Mouse (Mus musculus) bone marrow macrophage, adult 2 months (primary cell): ENCODE data around the gene Wdfy2. TPM values are rescaled to one million over a fixed set of nuclear protein-coding genes. Genes with fewer than 3 reads are reported as not detected.

ENCODE experiments used
- H3K27ac ChIP-seq: 2 replicates; pipeline ENCODE4 v1.5.1; 2012; ENCODE audit warnings: low read depth, low read length; ENCODE audit not compliant: insufficient read depth
- H3K4me1 ChIP-seq: 2 replicates; pipeline ENCODE4 v1.6.1; 2012; ENCODE audit warnings: low read length; ENCODE audit not compliant: control insufficient read depth, insufficient read depth
- H3K4me3 ChIP-seq: 2 replicates; pipeline ENCODE4 v1.5.1; 2012; ENCODE audit warnings: mild to moderate bottlenecking, low read length, moderate library complexity; ENCODE audit not compliant: insufficient read depth
- CTCF ChIP-seq: IDR thresholded peaks from 2 replicates; pipeline ENCODE4 v1.5.1; 2012; ENCODE audit warnings: low read depth, mild to moderate bottlenecking, low read length, moderate library complexity
- POLR2A ChIP-seq: IDR thresholded peaks from 2 replicates; pipeline ENCODE4 v1.6.1; 2012; ENCODE audit warnings: mild to moderate bottlenecking, low read depth, low read length, borderline replicate concordance
- polyA plus RNA-seq: library from polyadenylated mRNA; stranded (reverse); fragments of >200 nt; gene quantifications from 2 replicates; pipeline ENCODE4 v1.2.4, GENCODE M21; 2012; ENCODE audit not compliant: missing spikeins, insufficient read depth, insufficient read length

Gene Wdfy2
- polyA plus RNA-seq, 1 experiment, result 83.5 TPM

GRCm38 (mm10) chr14:62997777-62998176 lies 160.3 kb downstream of the Wdfy2 start, which contains the start of gene Defb47:
Gene Defb47, plus strand, starts transcription at chr14:62998077.
- H3K27ac ChIP-seq, result no peak within 1 kb of the TSS
- no peaks in the 10 kb centered on the region for H3K4me1 ChIP-seq
- H3K4me3 ChIP-seq, result no peak within 1 kb of the TSS
- TF ChIP-seq POLR2A, result no peak
- no peak for TF ChIP-seq CTCF

- TF ChIP-seq POLR2A (no peak), CTCF (no peak)
- no peak overlapping the region for H3K4me3 ChIP-seq
- H3K27ac ChIP-seq, result no peak overlapping the region
- no peaks in the 10 kb centered on the region for H3K4me1 ChIP-seq
These were observed 161.5 kb downstream of the Wdfy2 start for GRCm38 (mm10) chr14:62998977-62999376.

- no peak for TF ChIP-seq CTCF
- TF ChIP-seq POLR2A, result no peak
These were observed 165.1 kb downstream of the Wdfy2 start for GRCm38 (mm10) chr14:63002588-63002987.

More at GRCm38 (mm10) chr14:63002588-63002987, 165.1 kb downstream of the Wdfy2 start:
- H3K4me1 ChIP-seq, result no peaks in the 10 kb centered on the region
- H3K27ac ChIP-seq, result no peak overlapping the region
- no peak overlapping the region for H3K4me3 ChIP-seq

Other genes starting within 250 kb of the Wdfy2 start
- not detected in 2 replicates for gene Serpine3, start 174.0 kb upstream of the Wdfy2 start, polyA plus RNA-seq
- gene Ints6, start 76.5 kb upstream of the Wdfy2 start, polyA plus RNA-seq, result 20.1 and 26.7 TPM in 2 replicates
- not detected in 2 replicates for gene Defb48, start 146.8 kb downstream of the Wdfy2 start, polyA plus RNA-seq
- gene Defb47, start 160.4 kb downstream of the Wdfy2 start, polyA plus RNA-seq, result not detected in 2 replicates
- not detected in 2 replicates for gene Defb43, start 174.1 kb downstream of the Wdfy2 start, polyA plus RNA-seq
- 0.69 TPM in 1 of 2 replicates, not detected in the other for gene Defb42, start 209.3 kb downstream of the Wdfy2 start, polyA plus RNA-seq
- not detected in 2 replicates for gene Defb30, start 212.3 kb downstream of the Wdfy2 start, polyA plus RNA-seq